Mouse (Mus musculus) lung, postnatal 25 days (tissue): ENCODE data around the gene Kcnc3.
A peak's percentile ranks its signal among the peaks of the same experiment; 100 is the strongest.

ENCODE experiments used
- DNase-seq: peaks from one replicate; pipeline ENCODE4 v3.0.0; 2022; ENCODE audit warnings: low spot score

The Kcnc3 gene

GRCm38 (mm10) chr7:44626966-44627365 lies 36.5 kb downstream of the Kcnc3 start:
- no peak for DNase-seq

DNA sequence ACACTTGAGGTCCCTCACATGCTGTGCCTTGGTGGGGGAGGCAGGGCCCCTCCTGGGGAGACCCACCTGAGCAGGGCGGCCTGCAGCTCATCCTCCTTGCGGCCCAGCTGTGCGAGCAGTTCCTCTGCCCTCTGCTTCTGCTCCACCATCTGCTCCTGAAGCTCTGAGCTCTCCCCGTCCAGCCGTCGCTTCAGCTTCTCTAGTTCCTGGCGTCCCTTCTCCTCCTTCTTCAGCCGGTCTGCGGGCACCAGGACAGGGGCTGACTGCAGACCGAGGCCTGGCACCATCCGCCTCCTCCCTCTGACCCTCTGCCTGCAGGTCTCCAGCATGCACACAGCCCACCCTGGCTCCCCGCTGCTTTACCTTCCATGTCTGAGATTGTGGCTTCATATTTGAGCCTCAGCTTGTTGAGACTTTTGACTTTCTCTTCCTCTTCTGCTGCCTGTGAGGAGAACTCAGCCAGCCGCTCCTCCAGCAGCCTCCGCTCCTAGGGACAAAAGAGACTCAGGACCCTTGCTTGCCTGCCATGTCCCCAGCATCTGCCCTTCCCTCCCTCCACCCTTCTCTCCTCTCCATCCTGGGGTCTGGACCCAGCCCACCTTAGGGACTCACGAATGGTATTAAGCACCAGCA lies 38.1 kb downstream of the Kcnc3 start:
- no peak for DNase-seq

- peak; percentile 82 for DNase-seq
Measured at GRCm38 (mm10) chr7:44630437-44630836, 40.0 kb downstream of the Kcnc3 start.

DNA sequence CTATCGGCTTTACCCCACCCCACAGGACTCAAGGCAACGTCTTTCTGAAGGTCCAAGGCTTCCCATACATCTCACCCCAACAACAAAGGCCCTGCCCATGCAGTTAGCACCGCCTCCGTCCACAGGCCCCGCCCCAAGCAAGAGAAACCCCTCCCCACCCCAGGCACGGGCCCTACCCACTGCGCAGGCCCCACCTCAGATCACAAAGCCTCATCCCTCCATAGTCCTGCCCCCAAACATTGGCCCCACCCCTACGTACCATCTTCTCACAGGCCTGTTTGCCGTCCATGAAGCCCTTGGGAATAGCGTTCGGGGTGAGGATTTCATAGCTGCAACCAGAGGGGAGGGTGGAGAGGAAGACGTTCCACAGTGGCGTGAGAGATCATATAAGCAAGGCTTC lies 42.2 kb downstream of the Kcnc3 start:
- no peak for DNase-seq

GRCm38 (mm10) chr7:44633407-44633806 lies 42.9 kb downstream of the Kcnc3 start:
- DNase-seq: no peak

DNA sequence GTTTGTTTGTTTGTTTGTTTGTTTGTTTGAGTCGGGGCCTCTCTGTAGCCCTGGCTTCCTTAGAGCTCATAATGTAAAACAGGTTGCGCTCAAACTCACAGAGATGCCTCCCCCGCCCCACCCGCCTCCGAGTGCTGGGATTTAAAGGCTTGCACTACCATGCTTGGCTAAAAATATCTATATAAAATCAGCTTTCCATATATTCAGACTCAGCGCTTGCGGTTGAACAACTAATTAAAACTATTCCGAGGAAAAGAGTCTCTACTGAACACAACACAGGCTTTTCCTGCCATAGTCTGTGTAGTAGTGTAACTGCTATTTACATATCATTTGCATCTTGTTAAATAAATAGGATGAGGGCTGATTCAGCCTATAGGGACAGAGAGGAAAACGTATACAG lies 46.2 kb downstream of the Kcnc3 start:
- DNase-seq: no peak

GRCm38 (mm10) chr7:44638663-44639062 lies 48.2 kb downstream of the Kcnc3 start:
- no peak for DNase-seq

GRCm38 (mm10) chr7:44640843-44641605 lies 50.6 kb downstream of the Kcnc3 start:
- DNase-seq: no peak

DNA sequence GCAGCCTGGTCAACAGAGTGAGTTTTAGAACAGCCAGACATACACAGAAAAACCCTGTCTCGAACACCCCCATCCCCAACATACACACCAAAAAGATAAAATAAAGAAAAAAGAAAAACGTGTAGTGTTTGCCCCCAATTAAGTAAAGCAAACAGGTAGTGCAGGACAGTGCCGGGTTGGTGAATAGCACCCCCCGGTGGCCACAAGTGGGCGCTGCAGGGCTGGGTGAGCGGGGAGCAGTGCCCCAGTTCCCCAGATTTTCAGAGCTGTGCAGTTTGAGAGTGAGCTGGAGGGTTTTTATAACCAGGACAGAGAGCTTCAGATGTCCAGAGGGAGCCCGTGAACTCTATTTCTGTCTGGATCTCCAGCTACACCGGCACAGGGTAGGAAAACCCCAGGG lies 51.4 kb downstream of the Kcnc3 start:
- no peak for DNase-seq

DNA sequence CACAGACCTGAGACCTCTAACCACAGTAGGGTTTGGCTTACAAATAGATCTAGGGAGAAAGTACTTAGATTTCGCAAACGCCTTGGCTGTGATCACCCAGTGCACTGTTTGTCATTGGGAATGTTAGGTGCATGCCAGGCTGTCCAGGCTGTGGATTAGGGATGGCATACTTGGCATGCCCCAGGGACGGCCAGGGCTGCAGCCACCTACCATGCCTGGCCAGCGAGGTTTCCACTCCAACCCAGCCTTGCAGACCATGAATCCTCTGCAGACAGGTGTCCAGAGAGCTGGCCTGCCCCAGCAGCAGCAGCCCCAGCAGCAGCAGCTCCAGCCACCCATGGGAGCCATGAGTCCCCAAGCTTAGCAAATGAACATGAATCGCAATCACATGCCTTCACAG lies 54.8 kb downstream of the Kcnc3 start:
- DNase-seq: no peak

DNA sequence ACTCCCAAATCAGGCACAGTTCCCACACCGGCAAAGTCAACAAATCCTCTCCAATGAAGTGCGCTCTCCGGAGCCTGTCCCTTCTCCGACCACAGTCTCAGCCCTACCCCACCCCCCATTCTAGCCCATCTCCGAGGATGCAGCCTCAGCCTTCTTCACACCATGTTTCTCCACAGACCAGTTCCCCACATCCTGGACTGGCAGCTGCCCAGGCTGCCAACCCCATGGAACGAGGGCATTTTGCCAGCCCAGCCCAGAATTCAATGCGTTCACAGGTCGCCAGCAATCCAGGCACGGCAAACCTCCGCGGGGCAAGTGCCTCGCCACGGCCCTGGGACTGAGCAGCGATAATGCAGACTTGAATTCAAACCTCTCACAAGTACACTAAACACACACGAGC lies 55.5 kb downstream of the Kcnc3 start:
- no peak for DNase-seq

DNA sequence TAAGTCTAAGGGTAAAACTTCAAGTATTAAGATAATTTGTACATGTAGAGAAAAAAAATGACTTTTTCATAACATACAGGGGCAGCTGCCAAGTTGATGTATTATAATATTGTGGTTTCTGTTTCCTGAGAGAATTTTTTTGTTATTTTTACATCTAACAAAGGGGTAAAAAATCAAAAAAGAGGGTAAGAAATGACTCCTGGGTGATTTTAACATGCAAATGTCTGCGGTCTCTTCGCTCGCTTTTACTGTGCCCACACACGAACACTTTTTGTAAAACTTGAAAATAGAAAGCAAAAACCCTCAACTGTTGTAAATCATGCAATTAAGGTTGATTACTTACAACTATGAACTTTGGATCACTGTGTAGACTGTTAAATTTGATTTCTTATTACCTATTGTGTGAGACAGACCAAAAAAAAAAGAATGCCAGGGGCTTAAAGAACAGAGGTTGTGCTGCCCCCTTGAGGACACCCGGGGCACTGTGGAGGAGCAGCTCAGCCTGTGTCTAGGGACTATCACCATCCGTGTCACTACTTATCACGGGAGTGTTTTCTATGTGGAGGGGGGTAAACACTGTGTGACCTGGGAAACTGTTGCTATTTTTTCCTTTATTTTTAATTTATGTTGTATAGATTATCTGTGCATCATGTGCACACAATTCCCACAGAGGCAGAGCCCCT lies 56.7 kb downstream of the Kcnc3 start:
- DNase-seq: peak; percentile 67

DNA sequence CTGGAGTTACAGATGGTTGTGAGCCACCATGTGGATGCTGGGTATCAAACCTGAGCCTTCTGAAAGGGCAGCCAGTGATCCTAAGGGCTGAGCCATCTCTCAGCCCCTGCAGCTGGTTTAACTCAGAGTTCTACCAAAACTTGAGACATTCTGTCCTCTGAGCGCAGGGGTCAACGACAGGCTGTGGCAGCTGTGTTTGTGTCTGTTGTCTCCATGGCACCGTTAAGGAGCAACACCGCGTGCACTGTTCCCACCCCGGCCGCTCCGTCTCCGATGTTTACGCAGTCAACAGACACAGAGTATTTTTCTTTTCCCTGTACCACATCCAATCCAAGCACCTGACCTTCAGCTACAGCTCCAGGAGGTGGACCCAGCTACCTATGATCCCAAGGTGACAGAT lies 57.3 kb downstream of the Kcnc3 start:
- DNase-seq: peak; percentile 82

- DNase-seq: no peak
Measured at GRCm38 (mm10) chr7:44649094-44649610, 58.7 kb downstream of the Kcnc3 start.

DNA sequence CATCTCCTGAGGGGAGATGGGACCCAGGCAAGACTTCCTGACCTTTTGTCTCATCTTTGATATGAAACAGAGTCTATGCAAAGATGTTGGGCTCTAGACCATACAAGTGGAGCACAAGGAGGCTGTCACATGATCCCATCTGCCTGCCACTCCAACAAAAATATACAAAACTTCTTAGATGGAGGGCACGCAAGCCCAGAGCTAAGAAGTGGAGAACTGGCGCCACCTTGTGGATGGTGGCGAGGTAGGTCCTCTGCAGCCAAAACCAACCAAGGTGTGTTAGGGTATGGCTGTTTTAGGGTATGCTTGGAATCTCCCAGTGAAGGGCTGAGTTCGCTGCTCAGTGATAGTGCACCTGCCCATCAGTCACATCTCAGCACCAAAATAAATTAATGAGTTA lies 59.5 kb downstream of the Kcnc3 start:
- DNase-seq: no peak

DNA sequence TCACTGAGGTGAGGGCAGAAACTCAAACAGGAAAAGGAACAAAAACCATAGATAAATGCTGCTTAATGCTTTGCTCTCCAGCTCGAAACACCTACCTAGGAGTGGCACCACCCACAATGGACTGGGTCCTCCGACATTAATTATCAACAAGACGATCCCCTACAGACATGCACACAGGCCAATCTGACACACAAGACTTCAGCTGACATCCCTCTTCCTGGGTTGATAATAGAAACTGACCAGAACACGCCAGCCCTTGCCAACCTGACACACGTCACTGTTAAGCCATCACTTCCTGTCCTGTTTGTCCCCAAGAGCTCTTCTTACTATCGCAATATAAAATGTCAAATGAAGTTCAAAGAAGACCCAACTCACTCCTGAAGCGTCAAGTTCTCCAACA lies 61.0 kb downstream of the Kcnc3 start:
- DNase-seq: no peak

- no peak for DNase-seq
Measured at GRCm38 (mm10) chr7:44653773-44654172, 63.3 kb downstream of the Kcnc3 start.
